Mouse (Mus musculus) T-helper 2 cell (primary cell): Measurements from ENCODE around the gene A630095N17Rik.

Experiments used
- in situ Hi-C: fragments of 300-600 bp; cut with MboI, MseI; formaldehyde crosslinking; loops from one replicate; pipeline ENCODE4 v1.15.1; 2025; ENCODE audit warnings: high pct_unique_total_duplicates

The A630095N17Rik gene

GRCm38 (mm10) chr1:75215785-75216184 lies 16.1 kb downstream of the A630095N17Rik start:
- in situ Hi-C loops, result loop anchor here (25.0 kb wide), 1 partner anchor 978 kb away; the partner anchor contains the start of gene Arpc2

- in situ Hi-C loops, result loop anchor here (25.0 kb wide), 1 partner anchor 978 kb away; the partner anchor contains the start of gene Arpc2
Measured at GRCm38 (mm10) chr1:75214886-75215285, 17.0 kb downstream of the A630095N17Rik start.

GRCm38 (mm10) chr1:75214442-75214841 lies 17.5 kb downstream of the A630095N17Rik start:
- in situ Hi-C loops, result loop anchor here (25.0 kb wide), 1 partner anchor 977 kb away; the partner anchor contains the start of gene Arpc2

GRCm38 (mm10) chr1:75213096-75213495 lies 18.8 kb downstream of the A630095N17Rik start:
- in situ Hi-C loops, result loop anchor here (25.0 kb wide), 1 partner anchor 976 kb away; the partner anchor contains the start of gene Arpc2

GRCm38 (mm10) chr1:75212542-75212941 lies 19.4 kb downstream of the A630095N17Rik start:
- in situ Hi-C loops, result loop anchor here (25.0 kb wide), 1 partner anchor 975 kb away; the partner anchor contains the start of gene Arpc2

- in situ Hi-C loops, result loop anchor here (25.0 kb wide), 1 partner anchor 974 kb away; the partner anchor contains the start of gene Arpc2
Measured at GRCm38 (mm10) chr1:75211141-75211708, 20.7 kb downstream of the A630095N17Rik start.

GRCm38 (mm10) chr1:75210136-75211087 lies 21.5 kb downstream of the A630095N17Rik start, which contains the start of the genes Glb1l and Stk16:
Gene Glb1l, minus strand, starts transcription at chr1:75210813.
Gene Stk16, plus strand, starts transcription at chr1:75210838.
- in situ Hi-C loops, result loop anchor here (25.0 kb wide), 1 partner anchor 973 kb away; the partner anchor contains the start of gene Arpc2

GRCm38 (mm10) chr1:75208967-75209678 lies 22.8 kb downstream of the A630095N17Rik start:
- in situ Hi-C loops, result loop anchor here (25.0 kb wide), 1 partner anchor 972 kb away; the partner anchor contains the start of gene Arpc2

GRCm38 (mm10) chr1:75201236-75201635 lies 30.7 kb downstream of the A630095N17Rik start:
- in situ Hi-C loops, result loop anchor here (25.0 kb wide), 1 partner anchor 964 kb away; the partner anchor contains the start of gene Arpc2

- in situ Hi-C loops, result loop anchor here (5.0 to 10.0 kb wide), 2 partner anchors 50 to 122 kb away; partner anchors contain the start of genes Cnppd1, Dnpep and Retreg2
Measured at GRCm38 (mm10) chr1:75192452-75192851, 39.5 kb downstream of the A630095N17Rik start.

- in situ Hi-C loops, result loop anchor here (5.0 to 10.0 kb wide), 2 partner anchors 50 to 123 kb away; partner anchors contain the start of genes Cnppd1, Dnpep and Retreg2
Measured at GRCm38 (mm10) chr1:75191622-75192402, 40.1 kb downstream of the A630095N17Rik start, which contains the start of the genes Ankzf1 and Atg9a. Gene Ankzf1, plus strand, starts transcription at chr1:75192151. Gene Atg9a, minus strand, starts transcription at chr1:75192196.

GRCm38 (mm10) chr1:75191258-75191621 lies 40.7 kb downstream of the A630095N17Rik start:
- in situ Hi-C loops, result loop anchor here (5.0 to 10.0 kb wide), 2 partner anchors 49 to 124 kb away; partner anchors contain the start of genes Cnppd1, Dnpep and Retreg2

GRCm38 (mm10) chr1:75190577-75190976 lies 41.3 kb downstream of the A630095N17Rik start:
- in situ Hi-C loops, result loop anchor here (5.0 to 10.0 kb wide), 2 partner anchors 48 to 124 kb away; partner anchors contain the start of genes Cnppd1, Dnpep and Retreg2

- in situ Hi-C loops, result no loop called here
Measured at GRCm38 (mm10) chr1:75187914-75188483, 43.9 kb downstream of the A630095N17Rik start.

- in situ Hi-C loops, result no loop called here
Measured at GRCm38 (mm10) chr1:75187126-75187525, 44.8 kb downstream of the A630095N17Rik start.

- in situ Hi-C loops, result no loop called here
Measured at GRCm38 (mm10) chr1:75185495-75185894, 46.4 kb downstream of the A630095N17Rik start.

GRCm38 (mm10) chr1:75182160-75182559 lies 49.7 kb downstream of the A630095N17Rik start:
- in situ Hi-C loops, result no loop called here

- in situ Hi-C loops, result no loop called here
Measured at GRCm38 (mm10) chr1:75181377-75181870, 50.5 kb downstream of the A630095N17Rik start.

- in situ Hi-C loops, result no loop called here
Measured at GRCm38 (mm10) chr1:75180741-75181140, 51.2 kb downstream of the A630095N17Rik start.
